Mouse (Mus musculus): Measurements from ENCODE around the gene Angptl4.

The Angptl4 gene

GRCm38 (mm10) chr17:33802221-33802620 is 20.6 kb upstream of the Angptl4 start:
- no peak for DNase-seq

DNA sequence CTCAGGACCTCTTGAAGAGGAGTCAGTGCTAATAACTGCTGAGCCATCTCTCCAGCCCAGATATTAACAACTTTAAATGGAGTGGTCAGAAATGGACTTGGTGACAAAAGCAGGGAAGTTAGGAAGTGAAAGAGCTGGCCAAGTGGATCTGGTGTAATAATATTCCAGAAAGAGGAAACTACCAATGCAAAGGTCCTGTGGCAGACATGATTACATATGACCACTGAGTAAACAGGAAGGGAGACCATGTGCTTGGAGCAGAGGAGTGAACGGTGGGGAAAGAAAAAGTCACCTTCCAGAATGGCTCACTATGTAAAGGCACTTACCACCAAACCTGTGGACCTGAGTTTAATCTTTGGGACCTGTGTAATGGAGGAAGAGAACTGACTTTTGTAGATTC is 17.6 kb upstream of the Angptl4 start:
- no peak for DNase-seq

DNA sequence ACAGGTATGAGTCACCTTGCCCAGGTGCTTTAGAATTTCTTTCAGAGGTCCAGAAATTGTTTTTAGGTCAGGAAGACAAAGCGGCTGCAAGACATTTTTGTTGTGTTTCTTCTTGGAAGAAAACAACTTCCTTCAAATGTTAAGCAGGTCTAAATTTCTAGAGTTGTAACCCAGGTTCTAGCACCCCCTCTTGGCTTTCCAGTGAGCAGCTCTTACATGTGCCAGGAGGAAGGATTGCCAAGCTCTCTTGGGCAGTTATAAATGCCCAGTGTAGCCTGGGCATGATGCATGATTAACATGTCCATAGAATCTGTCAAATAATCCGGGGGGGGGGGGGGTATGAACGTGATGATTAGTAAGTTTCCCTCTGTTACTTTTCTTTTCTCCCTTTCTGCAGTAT is 16.7 kb upstream of the Angptl4 start:
- DNase-seq = no peak

GRCm38 (mm10) chr17:33788732-33789131 is 7.1 kb upstream of the Angptl4 start:
- no peak for DNase-seq

DNA sequence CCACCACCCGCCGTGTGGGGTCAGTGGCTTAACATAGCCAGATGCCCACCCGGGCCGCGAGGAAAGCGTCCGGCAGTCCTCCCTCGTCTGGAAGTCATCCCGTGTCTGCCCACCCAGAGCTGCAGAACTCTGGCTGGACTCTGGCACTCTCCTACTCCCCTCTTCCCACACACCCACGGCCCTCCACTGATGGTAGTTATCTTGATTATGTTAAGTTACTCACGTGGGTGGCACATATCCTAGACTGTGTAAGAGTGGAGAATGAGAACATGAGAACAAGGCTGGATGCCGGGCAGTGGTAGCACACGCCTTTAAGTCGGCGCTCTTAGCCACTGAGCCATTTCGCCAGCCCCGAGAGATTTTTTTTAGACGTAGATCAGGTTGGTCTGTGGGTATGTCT is 4.7 kb upstream of the Angptl4 start:
- DNase-seq = no peak

DNA sequence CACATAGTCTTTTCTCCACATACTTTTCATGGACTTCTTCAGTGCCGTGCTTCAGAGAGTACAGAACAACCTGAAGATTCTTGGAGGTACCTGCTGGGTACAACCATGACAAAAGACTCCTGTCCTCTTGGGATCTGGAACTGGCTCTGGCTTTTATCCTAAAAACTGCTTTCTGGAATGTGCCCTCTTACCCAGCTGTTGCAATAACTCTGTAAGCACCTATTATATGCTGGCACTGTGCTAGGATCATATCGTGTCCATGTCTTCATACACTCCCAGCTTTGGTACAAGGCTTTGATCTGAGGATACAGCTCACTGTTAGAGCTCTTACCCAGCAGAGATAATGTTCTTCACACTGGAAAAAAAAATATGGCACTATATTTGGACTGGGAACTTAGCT is 3.3 kb upstream of the Angptl4 start:
- no peak for DNase-seq

GRCm38 (mm10) chr17:33783408-33783807 is 1.8 kb upstream of the Angptl4 start:
- no peak for DNase-seq

GRCm38 (mm10) chr17:33782067-33782466 is 437 bp upstream of the Angptl4 start:
- DNase-seq = no peak

- DNase-seq = no peak
Observed at GRCm38 (mm10) chr17:33780431-33780830, 1.2 kb downstream of the Angptl4 start.

- DNase-seq = no peak
Observed at GRCm38 (mm10) chr17:33779967-33780295, 1.7 kb downstream of the Angptl4 start.

GRCm38 (mm10) chr17:33779271-33779966 is 2.2 kb downstream of the Angptl4 start:
- peak; percentile 47 for DNase-seq

DNA sequence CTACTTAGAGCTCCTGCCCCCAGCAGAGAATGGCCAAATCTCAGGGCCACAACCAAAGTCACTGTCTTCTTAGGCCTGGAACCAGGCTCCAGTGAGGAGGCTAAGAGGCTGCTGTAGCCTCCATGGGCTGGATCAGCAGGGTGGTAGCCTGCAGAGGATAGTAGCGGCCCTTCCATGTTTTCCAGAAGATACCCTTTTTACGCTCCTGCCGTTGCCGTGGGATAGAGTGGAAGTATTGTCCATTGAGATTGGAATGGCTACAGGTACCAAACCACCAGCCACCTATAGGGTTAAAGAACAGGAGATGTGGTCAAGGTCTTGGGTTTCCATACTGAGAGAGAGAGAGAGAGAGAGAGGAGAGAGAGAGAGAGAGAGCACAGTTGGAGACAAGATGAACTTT is 6.3 kb downstream of the Angptl4 start:
- DNase-seq = no peak

- DNase-seq = no peak
Observed at GRCm38 (mm10) chr17:33774573-33775155, 7.0 kb downstream of the Angptl4 start.

DNA sequence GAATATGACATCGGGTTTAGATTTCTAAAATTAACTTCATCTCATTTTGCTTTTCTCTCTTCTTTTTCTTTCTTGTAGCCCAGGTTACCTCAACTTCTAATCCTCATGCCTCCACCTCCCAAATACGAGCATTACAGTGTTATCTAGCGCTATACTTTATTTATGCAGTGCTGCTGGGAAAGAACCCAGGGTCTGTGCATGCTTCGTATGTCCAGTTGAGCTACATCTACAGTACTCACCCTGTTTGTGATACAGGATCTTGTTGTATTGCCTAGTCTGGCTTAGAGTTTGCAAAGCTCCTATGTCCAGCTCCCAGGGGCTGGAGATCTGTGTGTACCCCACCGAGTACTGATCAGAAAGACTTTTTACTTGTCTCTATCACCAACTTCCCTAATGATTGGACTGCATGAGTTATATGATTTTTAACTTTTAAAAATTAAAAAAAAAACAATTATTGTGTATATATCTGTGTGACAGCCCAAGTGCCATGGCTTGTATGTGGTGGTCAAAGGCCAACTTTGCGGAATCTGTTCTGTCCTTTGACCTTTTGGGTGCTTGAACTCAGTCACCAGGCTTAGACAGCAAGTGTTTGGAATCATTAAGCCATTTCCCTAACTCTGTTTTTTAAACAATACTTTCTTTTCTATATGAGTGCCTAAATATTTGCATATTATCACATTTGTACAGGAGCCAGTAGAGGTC is 7.6 kb downstream of the Angptl4 start:
- DNase-seq = no peak

- no peak for DNase-seq
Observed at GRCm38 (mm10) chr17:33773426-33773825, 8.2 kb downstream of the Angptl4 start.

DNA sequence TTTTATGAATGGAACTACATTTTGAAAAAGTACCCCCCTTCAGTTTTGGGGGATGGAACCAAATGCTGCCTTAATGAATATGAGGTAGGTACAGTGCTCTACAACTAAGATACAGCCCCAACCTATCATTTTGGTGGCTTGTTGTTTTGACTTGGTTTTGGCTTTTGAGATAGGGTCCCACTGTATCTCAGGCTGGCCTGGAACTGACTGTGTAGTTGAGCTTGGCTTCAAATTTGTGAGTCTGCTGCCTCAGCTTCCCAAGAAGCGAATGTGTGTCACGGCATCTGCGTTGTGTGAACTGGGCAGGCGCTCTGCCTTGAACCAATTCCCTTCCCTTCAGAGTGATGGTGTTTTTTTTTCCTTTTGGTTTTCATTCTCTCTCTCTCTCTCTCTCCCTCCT is 10.0 kb downstream of the Angptl4 start:
- no peak for DNase-seq

DNA sequence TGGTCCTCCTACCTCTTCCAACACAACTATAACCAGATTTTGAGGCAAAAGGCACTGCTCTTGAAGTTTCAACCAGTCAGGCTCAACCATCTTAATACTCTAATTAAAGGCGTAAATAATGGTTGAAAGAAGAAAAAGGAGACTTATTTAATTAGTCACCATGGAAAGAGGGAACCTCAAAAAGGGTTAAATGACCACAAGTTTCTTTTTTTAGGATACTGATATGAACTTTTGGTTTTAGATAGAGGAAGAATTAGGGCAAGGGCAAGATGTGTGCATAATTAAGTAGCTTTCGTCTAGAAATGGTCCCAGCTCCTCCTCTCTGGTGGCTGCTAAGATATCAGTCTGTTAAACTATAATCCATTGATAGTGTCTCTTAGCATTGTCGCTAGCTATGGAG is 15.2 kb downstream of the Angptl4 start:
- no peak for DNase-seq

DNA sequence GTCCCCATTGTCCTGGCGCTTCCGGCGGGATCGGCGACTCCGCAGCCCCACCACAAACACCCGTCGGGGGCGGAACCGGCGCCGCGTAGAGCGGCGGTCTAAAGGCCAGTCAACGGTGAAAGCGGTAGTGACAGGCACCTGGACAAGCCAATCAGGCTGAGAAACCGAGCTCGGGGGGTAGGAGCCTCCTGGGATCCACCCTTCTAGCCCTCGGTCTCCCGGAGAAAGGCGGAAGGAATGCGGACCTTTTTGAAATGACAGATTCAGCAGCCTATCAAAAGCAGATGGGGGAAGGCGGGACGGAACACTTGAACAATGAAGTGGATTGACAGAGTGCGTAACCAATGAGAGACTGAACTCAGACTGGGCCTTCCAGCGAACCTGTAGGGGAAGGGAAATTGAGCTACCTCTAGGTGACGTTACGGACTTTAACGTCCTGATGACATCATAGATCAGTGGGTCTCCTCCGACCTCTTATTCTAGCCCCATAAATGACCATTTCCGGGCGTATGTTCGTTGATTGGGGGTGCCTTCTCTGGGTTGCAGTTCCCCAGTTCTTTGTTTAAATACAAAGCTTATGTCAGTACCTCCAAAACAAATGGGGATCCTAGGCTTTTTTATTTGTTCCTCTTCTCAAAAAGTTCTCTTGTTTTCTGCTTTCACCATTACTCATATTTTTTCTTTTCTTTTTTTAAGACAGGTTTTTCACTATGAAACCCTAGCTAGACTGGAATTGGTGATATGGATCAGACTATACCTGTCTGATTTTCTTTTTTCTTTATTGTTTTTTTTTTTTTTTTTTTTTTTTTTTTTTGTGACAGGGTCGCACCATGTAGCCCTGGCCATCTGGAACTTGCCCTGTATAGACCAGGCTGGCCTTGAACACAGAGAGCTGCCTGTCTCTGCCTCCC is 21.1 kb downstream of the Angptl4 start, which contains the start of gene Rab11b:
Gene Rab11b (minus strand): TSS at position 276 of the 911 bp plus-strand sequence.
- peak; percentile 100 for DNase-seq

DNA sequence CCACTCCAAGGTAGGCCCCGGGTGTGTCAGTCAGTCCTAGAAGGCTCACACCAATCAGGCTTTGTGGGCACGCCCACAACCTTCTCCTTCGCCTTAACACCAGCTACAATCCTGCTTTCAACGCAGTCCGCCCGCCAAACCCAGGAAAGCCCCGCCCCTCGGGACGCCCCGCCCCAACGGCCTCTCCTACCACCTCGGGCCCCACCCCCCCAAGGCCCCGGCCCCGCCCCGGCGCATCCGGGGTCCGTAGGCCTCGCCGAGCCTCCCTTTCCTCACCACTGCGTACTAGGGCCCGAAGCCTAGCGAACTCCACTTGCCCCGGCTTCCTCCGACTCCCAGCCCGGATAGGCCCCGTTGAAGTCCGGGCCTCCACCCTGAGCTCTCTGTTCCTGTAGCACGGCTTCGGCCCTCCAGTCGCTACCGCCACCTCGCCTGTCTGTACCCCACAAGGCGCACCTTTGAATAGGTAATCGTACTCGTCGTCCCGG is 21.8 kb downstream of the Angptl4 start:
- DNase-seq = peak; percentile 88

- DNase-seq = no peak
Observed at GRCm38 (mm10) chr17:33757231-33757630, 24.4 kb downstream of the Angptl4 start.

GRCm38 (mm10) chr17:33756108-33756790 is 25.4 kb downstream of the Angptl4 start:
- peak; percentile 45 for DNase-seq

- DNase-seq = peak; percentile 34
Observed at GRCm38 (mm10) chr17:33755418-33756107, 26.1 kb downstream of the Angptl4 start.
